Mouse (Mus musculus) spleen, adult 2 months (tissue): ENCODE results near the gene Cenpx.

ENCODE experiments used
- CTCF ChIP-seq: fragments of 200-500 bp; IDR thresholded peaks from 2 replicates; pipeline ENCODE4 v1.5.1; 2011; ENCODE audit warnings: mild to moderate bottlenecking, inconsistent platforms; ENCODE audit not compliant: insufficient read depth, insufficient read length, insufficient replicate concordance; ENCODE audit errors: extremely low read depth
- POLR2A ChIP-seq: fragments of 200-500 bp; IDR thresholded peaks from 2 replicates; pipeline ENCODE4 v1.6.1; 2011; ENCODE audit warnings: low read depth, low read length, inconsistent platforms

GRCm38 (mm10) chr11:120661076-120661460, 52.5 kb downstream of the Cenpx start, which contains the start of gene Notum:
- no peak for TF ChIP-seq CTCF
- no peak for TF ChIP-seq POLR2A
